Mouse (Mus musculus): ENCODE results near the gene Dpy19l3. TPM values are rescaled to one million over a fixed set of nuclear protein-coding genes. Genes with fewer than 3 reads are reported as not detected.

Dpy19l3 gene
- polyA plus RNA-seq, 1 experiment: 1.5 TPM

GRCm38 (mm10) chr7:35753319-35754032 lies 778 bp downstream of the Dpy19l3 start:
- Histone ChIP-seq H3K4me3 (ENCODE audit: insufficient read depth, low read length) (peak overlapping the region; percentile 60), H3K27ac (ENCODE audit: insufficient read depth, low read depth, low read length) (no peak overlapping the region), H3K4me1 (ENCODE audit: control insufficient read depth, insufficient read depth, low read length) (no peaks in the 10 kb centered on the region)
- no peak for TF ChIP-seq POLR2A (IDR thresholded peaks at IDR 0.05; ENCODE audit: borderline replicate concordance, low read depth, low read length)
- TF ChIP-seq CTCF (IDR thresholded peaks at IDR 0.05; ENCODE audit: low read depth, low read length): no peak

GRCm38 (mm10) chr7:35750873-35751272 lies 3.4 kb downstream of the Dpy19l3 start:
- no peaks in the 10 kb centered on the region for H3K4me1 ChIP-seq (ENCODE audit: control insufficient read depth, insufficient read depth, low read length)
- TF ChIP-seq POLR2A (IDR thresholded peaks at IDR 0.05; ENCODE audit: borderline replicate concordance, low read depth, low read length): no peak
- TF ChIP-seq CTCF (IDR thresholded peaks at IDR 0.05; ENCODE audit: low read depth, low read length): no peak
- H3K27ac ChIP-seq (ENCODE audit: insufficient read depth, low read depth, low read length): no peak overlapping the region
- H3K4me3 ChIP-seq (ENCODE audit: insufficient read depth, low read length): no peak overlapping the region

- no peak for TF ChIP-seq CTCF (IDR thresholded peaks at IDR 0.05; ENCODE audit: low read depth, low read length)
- no peak for TF ChIP-seq POLR2A (IDR thresholded peaks at IDR 0.05; ENCODE audit: borderline replicate concordance, low read depth, low read length)
- no peak overlapping the region for H3K4me3 ChIP-seq (ENCODE audit: insufficient read depth, low read length)
- no peak overlapping the region for H3K27ac ChIP-seq (ENCODE audit: insufficient read depth, low read depth, low read length)
- H3K4me1 ChIP-seq (ENCODE audit: control insufficient read depth, insufficient read depth, low read length): no peaks in the 10 kb centered on the region
Measured at GRCm38 (mm10) chr7:35747397-35747964, 6.8 kb downstream of the Dpy19l3 start.

GRCm38 (mm10) chr7:35746686-35747396 lies 7.4 kb downstream of the Dpy19l3 start:
- Histone ChIP-seq H3K27ac (ENCODE audit: insufficient read depth, low read depth, low read length) (no peak overlapping the region), H3K4me1 (ENCODE audit: control insufficient read depth, insufficient read depth, low read length) (no peaks in the 10 kb centered on the region), H3K4me3 (ENCODE audit: insufficient read depth, low read length) (no peak overlapping the region)
- TF ChIP-seq POLR2A (IDR thresholded peaks at IDR 0.05; ENCODE audit: borderline replicate concordance, low read depth, low read length): no peak
- TF ChIP-seq CTCF (IDR thresholded peaks at IDR 0.05; ENCODE audit: low read depth, low read length): no peak

- H3K4me1 ChIP-seq (ENCODE audit: control insufficient read depth, insufficient read depth, low read length): no peaks in the 10 kb centered on the region
- no peak overlapping the region for H3K4me3 ChIP-seq (ENCODE audit: insufficient read depth, low read length)
- no peak for TF ChIP-seq POLR2A (IDR thresholded peaks at IDR 0.05; ENCODE audit: borderline replicate concordance, low read depth, low read length)
- no peak for TF ChIP-seq CTCF (IDR thresholded peaks at IDR 0.05; ENCODE audit: low read depth, low read length)
- H3K27ac ChIP-seq (ENCODE audit: insufficient read depth, low read depth, low read length): no peak overlapping the region
Measured at GRCm38 (mm10) chr7:35745281-35745702, 9.0 kb downstream of the Dpy19l3 start.

GRCm38 (mm10) chr7:35744771-35745170 lies 9.5 kb downstream of the Dpy19l3 start:
- TF ChIP-seq CTCF (IDR thresholded peaks at IDR 0.05; ENCODE audit: low read depth, low read length) (no peak), POLR2A (IDR thresholded peaks at IDR 0.05; ENCODE audit: borderline replicate concordance, low read depth, low read length) (no peak)
- no peak overlapping the region for H3K4me3 ChIP-seq (ENCODE audit: insufficient read depth, low read length)
- H3K4me1 ChIP-seq (ENCODE audit: control insufficient read depth, insufficient read depth, low read length): no peaks in the 10 kb centered on the region
- no peak overlapping the region for H3K27ac ChIP-seq (ENCODE audit: insufficient read depth, low read depth, low read length)

GRCm38 (mm10) chr7:35742310-35742709 lies 11.9 kb downstream of the Dpy19l3 start:
- no peaks in the 10 kb centered on the region for H3K4me1 ChIP-seq (ENCODE audit: control insufficient read depth, insufficient read depth, low read length)
- no peak overlapping the region for H3K4me3 ChIP-seq (ENCODE audit: insufficient read depth, low read length)
- no peak overlapping the region for H3K27ac ChIP-seq (ENCODE audit: insufficient read depth, low read depth, low read length)
- no peak for TF ChIP-seq CTCF (IDR thresholded peaks at IDR 0.05; ENCODE audit: low read depth, low read length)
- no peak for TF ChIP-seq POLR2A (IDR thresholded peaks at IDR 0.05; ENCODE audit: borderline replicate concordance, low read depth, low read length)

GRCm38 (mm10) chr7:35741858-35742257 lies 12.4 kb downstream of the Dpy19l3 start:
- Histone ChIP-seq H3K4me1 (ENCODE audit: control insufficient read depth, insufficient read depth, low read length) (no peaks in the 10 kb centered on the region), H3K4me3 (ENCODE audit: insufficient read depth, low read length) (no peak overlapping the region), H3K27ac (ENCODE audit: insufficient read depth, low read depth, low read length) (no peak overlapping the region)
- TF ChIP-seq CTCF (IDR thresholded peaks at IDR 0.05; ENCODE audit: low read depth, low read length) (no peak), POLR2A (IDR thresholded peaks at IDR 0.05; ENCODE audit: borderline replicate concordance, low read depth, low read length) (no peak)

GRCm38 (mm10) chr7:35740489-35741230 lies 13.6 kb downstream of the Dpy19l3 start:
- Histone ChIP-seq H3K4me1 (ENCODE audit: control insufficient read depth, insufficient read depth, low read length) (no peaks in the 10 kb centered on the region), H3K4me3 (ENCODE audit: insufficient read depth, low read length) (no peak overlapping the region)
- TF ChIP-seq CTCF (IDR thresholded peaks at IDR 0.05; ENCODE audit: low read depth, low read length): peak; percentile 21; the same call in 1 of the 2 replicates
- TF ChIP-seq POLR2A (IDR thresholded peaks at IDR 0.05; ENCODE audit: borderline replicate concordance, low read depth, low read length): no peak

More at GRCm38 (mm10) chr7:35740489-35741230, 13.6 kb downstream of the Dpy19l3 start:
- no peak overlapping the region for H3K27ac ChIP-seq (ENCODE audit: insufficient read depth, low read depth, low read length)

Measured in bone marrow macrophage, adult 2 months (primary cell).